Mouse (Mus musculus) embryonic facial prominence, embryonic 10.5 days (tissue): Measurements from ENCODE around the gene Mark3. TPM values are rescaled to one million over a fixed set of nuclear protein-coding genes. Genes with fewer than 3 reads are reported as not detected.

ENCODE experiments used
- DNase-seq: peaks from one replicate; pipeline ENCODE4 v3.0.0-alpha.2; 2017; ENCODE audit warnings: low spot score
- H3K27ac ChIP-seq: fragments of 300-500 bp; sonication (generic); replicated peaks from 2 replicates; pipeline ENCODE4 v1.5.1; 2016; ENCODE audit warnings: mild to moderate bottlenecking
- H3K27me3 ChIP-seq: fragments of 300-500 bp; sonication (generic); replicated peaks from 2 replicates; pipeline ENCODE4 v1.6.1; 2016; ENCODE audit warnings: low read depth, mild to moderate bottlenecking; ENCODE audit not compliant: poor library complexity, severe bottlenecking
- H3K36me3 ChIP-seq: fragments of 300-500 bp; sonication (generic); replicated peaks from 2 replicates; pipeline ENCODE4 v1.6.1; 2016; ENCODE audit warnings: mild to moderate bottlenecking, moderate library complexity
- H3K4me1 ChIP-seq: fragments of 300-500 bp; sonication (generic); 2 replicates; pipeline ENCODE4 v1.6.1; 2016
- H3K4me3 ChIP-seq: fragments of 300-500 bp; sonication (generic); 2 replicates; pipeline ENCODE4 v1.5.1; 2016; ENCODE audit warnings: mild to moderate bottlenecking, moderate library complexity
- H3K9me3 ChIP-seq: fragments of 300-500 bp; sonication (generic); 2 replicates; pipeline ENCODE4 v1.6.1; 2016; ENCODE audit warnings: mild to moderate bottlenecking
- WGBS: fragments of 180-500 bp; shearing (Covaris S2); methylation state at CpG from one replicate; pipeline ENCODE4 v1.1.7; 2016; 5-methylcytosine and 5-hydroxymethylcytosine counted together
- polyA plus RNA-seq: library from polyadenylated mRNA; unstranded; fragments of >200 nt; fragmentation: Nextera tagmentation; extraction: Ambion mirVana; gene quantifications from 2 replicates; pipeline ENCODE4 v1.2.1, GENCODE M21; 2016

The Mark3 gene
- polyA plus RNA-seq, 1 experiment from 2014 or later = 45.6 TPM

DNA sequence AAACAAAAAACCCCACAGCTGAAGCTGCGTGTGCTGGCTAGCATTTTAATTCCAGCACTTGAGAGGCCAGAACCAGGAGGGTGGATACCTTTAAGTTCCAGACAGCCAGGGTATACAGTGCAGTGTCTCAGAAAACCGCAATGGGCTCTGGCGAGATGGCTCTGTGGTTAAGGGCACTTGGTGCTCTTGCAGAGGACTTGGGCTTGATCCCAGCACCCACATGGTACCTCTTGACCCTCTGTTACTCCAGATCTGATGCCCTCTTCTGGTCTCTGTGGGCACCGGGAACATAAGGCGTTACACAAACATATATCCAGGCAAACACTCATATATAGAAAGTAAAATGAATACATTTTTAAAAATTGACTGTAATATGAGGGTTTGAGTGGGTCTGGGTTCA lies 9.0 kb upstream of the Mark3 start:
- no peaks in the 10 kb centered on the region for H3K27me3 ChIP-seq
- peaks cover 13% of the 10 kb centered on the region for H3K4me1 ChIP-seq
- whole genome bisulfite sequencing = 81% methylated on average over 5 of the region's 5 CpGs
- H3K27ac ChIP-seq = no peak overlapping the region
- no peak for DNase-seq
- H3K9me3 ChIP-seq = no peaks in the 10 kb centered on the region
- H3K4me3 ChIP-seq = no peak overlapping the region
- H3K36me3 ChIP-seq = no peaks in the 10 kb centered on the region

DNA sequence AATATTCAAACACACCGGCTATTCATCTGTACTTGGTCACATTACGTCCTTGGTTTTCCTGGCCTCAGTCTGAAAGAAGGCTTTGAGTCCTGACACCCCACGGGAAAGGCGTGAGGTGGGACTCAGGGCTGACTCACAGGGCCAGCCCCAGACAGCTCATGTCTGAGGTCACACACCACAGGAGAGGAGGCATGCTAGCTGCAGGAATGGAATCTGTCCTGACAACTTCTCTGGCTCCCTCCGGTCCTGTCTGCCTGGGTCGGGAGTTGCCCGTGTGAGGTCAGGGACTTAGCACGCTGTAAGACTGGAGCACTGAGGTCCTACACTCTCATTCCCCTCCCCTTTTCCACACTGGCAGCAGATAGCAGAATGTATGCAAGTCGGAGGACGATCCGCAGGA lies 5.5 kb upstream of the Mark3 start:
- DNase-seq = no peak
- H3K27ac ChIP-seq = no peak overlapping the region
- H3K27me3 ChIP-seq = 0 out of 2 replicates have a peak, but pooled peaks cover 4% of the 10 kb centered on the region
- H3K4me3 ChIP-seq = no peak overlapping the region
- no peaks in the 10 kb centered on the region for H3K9me3 ChIP-seq
- no peaks in the 10 kb centered on the region for H3K36me3 ChIP-seq
- peaks cover 11% of the 10 kb centered on the region for H3K4me1 ChIP-seq
- WGBS = 69% methylated on average over 11 of the region's 11 CpGs

DNA sequence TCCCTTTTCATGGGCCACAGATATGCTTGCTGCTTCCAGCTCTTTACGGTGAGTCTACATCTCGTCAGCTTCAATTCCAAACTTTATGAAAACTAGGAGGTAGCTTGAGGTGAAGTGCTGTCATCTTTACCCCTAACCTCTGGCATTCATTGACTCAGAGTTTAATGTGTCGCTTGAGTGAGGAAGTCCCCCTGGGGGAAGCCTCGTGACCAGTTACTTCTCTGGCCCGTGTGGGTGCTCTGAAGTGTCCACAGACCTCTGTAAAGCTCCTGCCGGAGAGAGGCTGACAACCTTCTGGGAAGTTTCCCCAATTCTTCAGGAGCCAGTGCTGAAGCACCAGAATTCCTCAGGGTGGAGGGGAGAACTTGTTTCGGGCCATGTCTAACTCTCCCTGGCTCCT lies 1.9 kb upstream of the Mark3 start:
- Histone ChIP-seq H3K4me3 (no peak overlapping the region), H3K27ac (no peak overlapping the region), H3K4me1 (peaks cover 31% of the 10 kb centered on the region), H3K36me3 (peaks cover 5% of the 10 kb centered on the region), H3K27me3 (0 out of 2 replicates have a peak, but pooled peaks cover 4% of the 10 kb centered on the region), H3K9me3 (no peaks in the 10 kb centered on the region)
- WGBS = 80% methylated on average over 7 of the region's 7 CpGs
- DNase-seq = no peak

DNA sequence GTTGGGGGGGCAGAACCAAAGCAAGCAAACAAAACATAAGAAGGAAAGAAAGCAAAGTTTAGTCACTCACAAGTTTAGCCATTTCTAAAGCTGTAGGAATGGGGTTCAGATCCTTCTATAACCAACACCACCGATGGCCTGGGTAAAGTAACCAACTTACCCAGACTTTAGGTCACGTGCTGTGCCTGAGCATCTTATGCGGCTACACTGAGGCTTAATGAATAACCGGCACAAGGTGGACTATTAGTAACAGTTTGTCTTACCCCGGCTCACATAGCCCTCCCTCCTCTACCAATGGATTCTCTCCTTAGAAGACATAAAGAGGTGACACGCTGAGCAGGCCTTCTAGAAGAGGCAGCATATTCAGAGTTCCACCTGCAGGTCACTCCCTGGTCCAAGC lies 1.0 kb upstream of the Mark3 start:
- Histone ChIP-seq H3K9me3 (no peaks in the 10 kb centered on the region), H3K27ac (no peak overlapping the region), H3K36me3 (peaks cover 9% of the 10 kb centered on the region), H3K27me3 (0 out of 2 replicates have a peak, but pooled peaks cover 4% of the 10 kb centered on the region), H3K4me3 (peak overlapping the region; percentile 98), H3K4me1 (peaks cover 31% of the 10 kb centered on the region)
- no peak for DNase-seq
- 48% methylated on average over 6 of the region's 6 CpGs for WGBS

GRCm38 (mm10) chr12:111574887-111575838 lies 840 bp downstream of the Mark3 start:
- DNase-seq = peak; percentile 65
- H3K27ac ChIP-seq = peak overlapping the region; percentile 97
- WGBS = under 1% methylated on average over 58 of the region's 58 CpGs
- 0 out of 2 replicates have a peak, but pooled peaks cover 4% of the 10 kb centered on the region for H3K27me3 ChIP-seq
- no peaks in the 10 kb centered on the region for H3K9me3 ChIP-seq
- H3K4me3 ChIP-seq = peak overlapping the region; percentile 98
- H3K4me1 ChIP-seq = peaks cover 31% of the 10 kb centered on the region
- peaks cover 19% of the 10 kb centered on the region for H3K36me3 ChIP-seq

DNA sequence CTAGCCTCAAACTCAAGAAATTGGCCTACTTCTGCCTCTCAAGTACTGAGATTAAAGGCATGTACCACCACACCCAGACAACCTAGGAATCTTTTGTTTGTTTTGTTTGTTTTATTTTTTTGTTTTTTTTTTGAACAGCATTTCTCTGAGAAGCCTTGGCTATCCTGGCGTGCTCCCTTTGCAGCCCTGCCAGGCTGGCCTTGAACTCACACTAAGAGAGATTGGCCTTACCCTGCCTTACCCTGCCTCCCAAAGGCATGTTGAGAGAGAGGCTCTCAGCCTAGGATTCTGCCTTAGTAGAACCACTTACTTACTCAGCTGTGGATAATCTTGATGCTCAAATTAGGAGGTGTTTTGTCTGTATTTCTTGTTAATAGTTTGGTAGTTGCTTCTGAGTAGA lies 8.7 kb downstream of the Mark3 start:
- 95% methylated on average over 1 of the region's 1 CpGs for WGBS
- Histone ChIP-seq H3K4me1 (no peaks in the 10 kb centered on the region), H3K27me3 (no peaks in the 10 kb centered on the region), H3K9me3 (no peaks in the 10 kb centered on the region), H3K36me3 (peaks cover 31% of the 10 kb centered on the region), H3K27ac (no peak overlapping the region), H3K4me3 (no peak overlapping the region)
- DNase-seq = no peak

- DNase-seq = no peak
- 86% methylated on average over 1 of the region's 1 CpGs for WGBS
- Histone ChIP-seq H3K4me3 (no peak overlapping the region), H3K36me3 (peaks cover 25% of the 10 kb centered on the region), H3K9me3 (no peaks in the 10 kb centered on the region), H3K4me1 (no peaks in the 10 kb centered on the region), H3K27ac (no peak overlapping the region), H3K27me3 (no peaks in the 10 kb centered on the region)
These were observed 10.1 kb downstream of the Mark3 start for GRCm38 (mm10) chr12:111584401-111584800.

GRCm38 (mm10) chr12:111587252-111587651 lies 12.9 kb downstream of the Mark3 start:
- Histone ChIP-seq H3K4me1 (no peaks in the 10 kb centered on the region), H3K9me3 (no peaks in the 10 kb centered on the region), H3K27me3 (no peaks in the 10 kb centered on the region), H3K4me3 (no peak overlapping the region), H3K36me3 (peaks cover 14% of the 10 kb centered on the region), H3K27ac (no peak overlapping the region)
- 83% methylated on average over 12 of the region's 12 CpGs for WGBS
- no peak for DNase-seq

DNA sequence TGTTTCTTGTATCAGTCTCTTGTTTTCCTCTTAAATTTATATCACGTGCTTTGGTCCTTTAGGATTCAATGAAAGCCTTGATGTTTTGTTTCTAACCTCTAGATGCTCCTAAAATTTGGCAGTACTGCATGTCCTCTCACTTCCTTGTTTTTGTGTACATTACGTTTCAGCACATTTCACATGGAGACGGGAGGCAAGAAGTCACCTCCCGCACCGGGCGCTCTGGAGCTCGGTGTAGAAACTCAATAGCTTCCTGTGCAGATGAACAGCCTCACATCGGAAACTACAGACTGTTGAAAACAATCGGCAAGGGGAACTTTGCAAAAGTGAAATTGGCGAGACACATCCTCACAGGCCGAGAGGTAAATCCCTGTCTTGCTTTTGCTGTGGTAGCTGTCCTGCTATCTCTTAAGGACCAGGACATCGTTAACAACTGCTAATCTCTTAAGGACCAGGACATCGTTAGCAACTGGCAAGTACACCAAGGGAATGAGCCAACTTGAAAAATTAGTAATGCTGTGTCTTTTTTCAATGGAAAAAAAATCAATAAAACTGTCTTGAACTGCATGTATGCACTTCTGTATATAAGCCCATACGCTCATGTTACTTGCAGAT lies 18.2 kb downstream of the Mark3 start:
- no peaks in the 10 kb centered on the region for H3K9me3 ChIP-seq
- peaks cover 64% of the 10 kb centered on the region for H3K36me3 ChIP-seq
- no peak overlapping the region for H3K27ac ChIP-seq
- no peaks in the 10 kb centered on the region for H3K4me1 ChIP-seq
- no peaks in the 10 kb centered on the region for H3K27me3 ChIP-seq
- no peak overlapping the region for H3K4me3 ChIP-seq
- DNase-seq = no peak
- WGBS = 89% methylated on average over 14 of the region's 14 CpGs

- H3K27ac ChIP-seq = no peak overlapping the region
- no peak overlapping the region for H3K4me3 ChIP-seq
- 86% methylated on average over 2 of the region's 2 CpGs for WGBS
- H3K4me1 ChIP-seq = no peaks in the 10 kb centered on the region
- DNase-seq = no peak
- H3K36me3 ChIP-seq = peaks cover 72% of the 10 kb centered on the region
- H3K27me3 ChIP-seq = no peaks in the 10 kb centered on the region
- H3K9me3 ChIP-seq = no peaks in the 10 kb centered on the region
These were observed 19.5 kb downstream of the Mark3 start for GRCm38 (mm10) chr12:111593775-111594174.

DNA sequence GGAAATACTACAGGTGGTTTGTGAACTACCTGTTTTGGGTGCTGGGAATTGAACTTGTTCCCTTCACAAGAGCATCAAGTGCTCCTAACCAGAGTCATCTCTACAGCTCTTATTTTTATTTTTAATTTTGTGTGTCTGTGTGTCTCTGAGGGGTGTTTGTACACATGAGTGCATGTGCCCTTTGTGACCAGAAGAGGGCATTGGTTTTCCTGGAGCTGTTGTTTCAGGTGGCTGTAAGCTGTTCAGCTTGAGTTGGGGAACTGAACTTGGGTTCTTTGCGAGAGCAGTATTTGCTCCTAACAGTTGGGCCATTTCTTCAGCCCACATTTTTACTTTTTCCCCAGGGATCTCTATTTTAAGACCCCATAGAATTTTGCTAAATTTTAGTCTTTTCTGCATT lies 23.0 kb downstream of the Mark3 start:
- Histone ChIP-seq H3K36me3 (peaks cover 99% of the 10 kb centered on the region), H3K27me3 (no peaks in the 10 kb centered on the region), H3K27ac (no peak overlapping the region), H3K4me1 (no peaks in the 10 kb centered on the region), H3K4me3 (no peak overlapping the region), H3K9me3 (no peaks in the 10 kb centered on the region)
- WGBS = 95% methylated on average over 1 of the region's 1 CpGs
- DNase-seq = no peak

DNA sequence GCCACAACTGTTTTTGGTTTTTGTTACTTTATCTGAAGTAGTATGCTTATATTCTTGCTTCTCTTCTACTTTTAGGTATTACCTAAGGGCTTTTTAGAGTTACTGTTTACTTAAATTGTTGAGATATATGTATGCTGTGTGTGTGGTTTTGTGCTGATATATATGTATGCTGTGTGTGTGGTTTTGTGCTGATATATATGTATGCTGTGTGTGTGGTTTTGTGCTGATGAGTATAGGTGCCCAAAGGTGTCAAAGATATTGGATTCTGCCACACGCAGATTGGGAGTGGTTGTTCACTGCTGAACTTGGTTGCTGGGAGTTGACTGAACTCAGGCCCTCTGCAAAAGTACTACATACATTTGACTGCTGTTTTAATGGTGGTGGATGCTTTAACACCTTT lies 24.6 kb downstream of the Mark3 start:
- DNase-seq = no peak
- Histone ChIP-seq H3K27me3 (no peaks in the 10 kb centered on the region), H3K4me1 (no peaks in the 10 kb centered on the region), H3K9me3 (no peaks in the 10 kb centered on the region), H3K27ac (no peak overlapping the region), H3K36me3 (peaks cover 98% of the 10 kb centered on the region), H3K4me3 (no peak overlapping the region)
- WGBS = 94% methylated on average over 1 of the region's 1 CpGs

- H3K27me3 ChIP-seq = no peaks in the 10 kb centered on the region
- H3K9me3 ChIP-seq = no peaks in the 10 kb centered on the region
- H3K27ac ChIP-seq = no peak overlapping the region
- no peaks in the 10 kb centered on the region for H3K4me1 ChIP-seq
- no peak for DNase-seq
- 91% methylated on average over 5 of the region's 5 CpGs for WGBS
- H3K4me3 ChIP-seq = no peak overlapping the region
- H3K36me3 ChIP-seq = peaks cover 95% of the 10 kb centered on the region
These were observed 25.3 kb downstream of the Mark3 start for GRCm38 (mm10) chr12:111599640-111600039.
